Mouse (Mus musculus): ENCODE measurements at regions not wholly inside any gene's neighbourhood (a gene's known extent, or its start where the extent isn't known, plus 50 kb on each side); places are given as distances from the start of the nearest gene placed in this dataset.

- DNase-seq = no peak
Observed at GRCm38 (mm10) chr12:9274181-9274580, 244.4 kb downstream of the Ttc32 start.

GRCm38 (mm10) chr12:9275697-9276096, 245.9 kb downstream of the Ttc32 start:
- no peak for DNase-seq

GRCm38 (mm10) chr12:9278735-9279134, 248.9 kb downstream of the Ttc32 start:
- DNase-seq = no peak

GRCm38 (mm10) chr12:9279893-9280605, 250.3 kb downstream of the Ttc32 start:
- no peak for DNase-seq

GRCm38 (mm10) chr12:9287271-9287670, 257.5 kb downstream of the Ttc32 start:
- DNase-seq = no peak

- no peak for DNase-seq
Observed at GRCm38 (mm10) chr12:9292656-9293055, 262.9 kb downstream of the Ttc32 start.

- no peak for DNase-seq
Observed at GRCm38 (mm10) chr12:9295211-9295610, 265.4 kb downstream of the Ttc32 start.

GRCm38 (mm10) chr12:9298848-9299655, 269.3 kb downstream of the Ttc32 start:
- DNase-seq = no peak

GRCm38 (mm10) chr12:9304146-9304545, 265.8 kb upstream of the Osr1 start:
- no peak for DNase-seq

- DNase-seq = no peak
Observed at GRCm38 (mm10) chr12:9337891-9338672, 231.8 kb upstream of the Osr1 start.

- no peak for DNase-seq
Observed at GRCm38 (mm10) chr12:9338801-9339231, 231.1 kb upstream of the Osr1 start.

- no peak for DNase-seq
Observed at GRCm38 (mm10) chr12:9340769-9341168, 229.1 kb upstream of the Osr1 start.

GRCm38 (mm10) chr12:9345359-9345758, 224.6 kb upstream of the Osr1 start:
- no peak for DNase-seq

- DNase-seq = no peak
Observed at GRCm38 (mm10) chr12:9355512-9355911, 214.4 kb upstream of the Osr1 start.

GRCm38 (mm10) chr12:9357856-9358255, 212.1 kb upstream of the Osr1 start:
- no peak for DNase-seq

GRCm38 (mm10) chr12:9358872-9359271, 211.0 kb upstream of the Osr1 start:
- DNase-seq = no peak

GRCm38 (mm10) chr12:9365931-9366330, 204.0 kb upstream of the Osr1 start:
- DNase-seq = no peak

- no peak for DNase-seq
Observed at GRCm38 (mm10) chr12:9368682-9369081, 201.2 kb upstream of the Osr1 start.

- no peak for DNase-seq
Observed at GRCm38 (mm10) chr12:9401956-9402355, 168.0 kb upstream of the Osr1 start.

GRCm38 (mm10) chr12:9404981-9405380, 164.9 kb upstream of the Osr1 start:
- DNase-seq = no peak

GRCm38 (mm10) chr12:9419311-9419710, 150.6 kb upstream of the Osr1 start:
- DNase-seq = no peak

- DNase-seq = no peak
Observed at GRCm38 (mm10) chr12:9430656-9431055, 139.3 kb upstream of the Osr1 start.

GRCm38 (mm10) chr12:9438575-9439161, 131.2 kb upstream of the Osr1 start:
- DNase-seq = no peak

Measured in retina, postnatal 1 day (tissue).